Mouse (Mus musculus) small intestine, adult 2 months (tissue): Measurements from ENCODE around the gene Serf2.

Experiments used
- CTCF ChIP-seq: fragments of 200-500 bp; IDR thresholded peaks from 2 replicates; pipeline ENCODE4 v1.5.1; 2012; ENCODE audit warnings: low read depth, mild to moderate bottlenecking, control low read depth, inconsistent platforms, low read length, moderate library complexity, mixed read lengths; ENCODE audit not compliant: insufficient replicate concordance, insufficient read length; ENCODE audit errors: extremely low read depth
- POLR2A ChIP-seq: fragments of 200-500 bp; IDR thresholded peaks from 2 replicates; pipeline ENCODE4 v1.6.1; 2012; ENCODE audit warnings: low read depth, mild to moderate bottlenecking, control low read depth, inconsistent platforms, low read length, moderate library complexity

DNA sequence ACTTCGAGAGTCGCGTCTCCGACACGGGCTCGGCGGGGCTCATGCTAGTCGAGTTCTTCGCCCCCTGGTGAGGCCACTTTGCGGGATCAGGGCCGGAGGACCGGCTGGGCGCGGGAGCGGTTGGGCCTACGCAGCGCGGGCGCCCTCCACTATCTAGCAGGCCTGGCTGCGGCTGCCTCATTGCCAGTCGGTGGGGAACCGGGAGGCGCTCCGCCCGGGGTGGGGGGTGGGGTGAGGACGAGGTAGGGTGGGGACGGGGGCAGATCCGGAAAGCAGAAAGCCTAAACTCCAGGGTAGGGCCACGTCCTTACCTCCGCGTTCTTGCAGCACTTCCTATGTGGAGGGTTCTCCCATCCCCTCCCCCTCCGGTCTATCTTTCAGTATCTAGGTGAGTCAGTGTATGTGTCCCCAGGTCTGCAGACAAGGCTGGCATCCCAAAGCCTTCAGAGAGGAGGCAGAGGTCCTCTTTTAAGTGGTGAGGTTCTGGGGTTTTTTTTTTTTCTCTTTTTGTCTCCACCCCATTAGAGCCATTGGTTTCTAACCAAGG lies 34.8 kb upstream of the Serf2 start:
- TF ChIP-seq CTCF, result no peak
- TF ChIP-seq POLR2A, result no peak
